Mouse (Mus musculus) E14TG2a.4 (cell line): Measurements from ENCODE around the gene Bok.

Source experiments
- CTCF ChIP-seq: conservative IDR thresholded peaks from 2 replicates; pipeline ENCODE4 v1.5.1; 2014; ENCODE audit warnings: low read length
- NANOG ChIP-seq: IDR thresholded peaks from 2 replicates; pipeline ENCODE4 v1.6.1; 2014; ENCODE audit warnings: borderline replicate concordance, low read length, mixed read lengths

GRCm38 (mm10) chr1:93724623-93725022 lies 39.2 kb downstream of the Bok start:
- TF ChIP-seq CTCF (no peak), NANOG (no peak)
